Mouse (Mus musculus) kidney, embryonic 14.5 days (tissue): Measurements from ENCODE around the gene Trp53i13. TPM values are rescaled to one million over a fixed set of nuclear protein-coding genes. Genes with fewer than 3 reads are reported as not detected.

Source experiments
- ATAC-seq: fragments of 200-750 bp; cut with Nextera tagmentation; 2 replicates; pipeline ENCODE4 v1.8.0; 2017; ENCODE audit warnings: moderate number of reproducible peaks, mild to moderate bottlenecking, moderate TSS enrichment, moderate library complexity; ENCODE audit not compliant: low FRiP score, low TSS enrichment
- H3K27ac ChIP-seq: fragments of 300-500 bp; sonication (generic); 2 replicates; pipeline ENCODE4 v1.5.1; 2014; ENCODE audit warnings: low read depth, mild to moderate bottlenecking, low read length, moderate library complexity, mixed read lengths
- H3K27me3 ChIP-seq: fragments of 300-500 bp; sonication (generic); 2 replicates; pipeline ENCODE4 v1.6.1; 2014; ENCODE audit warnings: mild to moderate bottlenecking, low read length; ENCODE audit not compliant: control insufficient read depth, insufficient read depth
- H3K36me3 ChIP-seq: fragments of 300-500 bp; sonication (generic); 2 replicates; pipeline ENCODE4 v1.6.1; 2014; ENCODE audit warnings: low read length, mixed read lengths; ENCODE audit not compliant: control insufficient read depth, insufficient read depth
- H3K4me1 ChIP-seq: fragments of 300-500 bp; sonication (generic); 2 replicates; pipeline ENCODE4 v1.6.1; 2014; ENCODE audit warnings: low read length, mixed read lengths; ENCODE audit not compliant: control insufficient read depth, insufficient read depth
- H3K4me2 ChIP-seq: fragments of 300-500 bp; sonication (generic); replicated peaks from 2 replicates; pipeline ENCODE4 v1.6.1; 2014; ENCODE audit warnings: low read depth, mild to moderate bottlenecking, low read length
- H3K4me3 ChIP-seq: fragments of 300-500 bp; sonication (generic); 2 replicates; pipeline ENCODE4 v1.5.1; 2014; ENCODE audit warnings: mild to moderate bottlenecking, low read length
- H3K9ac ChIP-seq: fragments of 300-500 bp; sonication (generic); 2 replicates; pipeline ENCODE4 v1.6.1; 2014; ENCODE audit warnings: low read depth, mild to moderate bottlenecking, low read length, moderate library complexity
- H3K9me3 ChIP-seq: fragments of 300-500 bp; sonication (generic); 2 replicates; pipeline ENCODE4 v1.6.1; 2016; ENCODE audit warnings: low read length; ENCODE audit not compliant: control insufficient read depth
- WGBS: fragments of 180-500 bp; shearing (Covaris S2); extraction: QIAGEN DNeasy Blood & Tissue Kit; methylation state at CpG from one replicate; pipeline ENCODE4 v1.1.7; 2014; 5-methylcytosine and 5-hydroxymethylcytosine counted together
- polyA plus RNA-seq: library from polyadenylated mRNA; unstranded; fragments of >200 nt; fragmentation: Nextera tagmentation; extraction: Ambion mirVana; gene quantifications from 2 replicates; pipeline ENCODE4 v1.2.1, GENCODE M21; 2014

Trp53i13 gene
- polyA plus RNA-seq, 1 experiment from 2014 or later: 36.9 TPM

- WGBS: 59% methylated on average over 6 of the region's 6 CpGs
- peak overlapping the region; percentile 89; the same call in 1 of the 2 replicates for H3K4me3 ChIP-seq
- peak overlapping the region; percentile 95 for H3K4me2 ChIP-seq
- no peak overlapping the region for H3K27ac ChIP-seq
- no peak for ATAC-seq
- peaks cover 9% of the 10 kb centered on the region; the same call in 1 of the 2 replicates for H3K36me3 ChIP-seq
- no peaks in the 10 kb centered on the region for H3K9me3 ChIP-seq
- peak overlapping the region; percentile 93; the same call in 1 of the 2 replicates for H3K9ac ChIP-seq
- H3K4me1 ChIP-seq: peaks cover 57% of the 10 kb centered on the region
- no peaks in the 10 kb centered on the region for H3K27me3 ChIP-seq
Measured at GRCm38 (mm10) chr11:77494782-77495181, 21.0 kb downstream of the Trp53i13 start.

DNA sequence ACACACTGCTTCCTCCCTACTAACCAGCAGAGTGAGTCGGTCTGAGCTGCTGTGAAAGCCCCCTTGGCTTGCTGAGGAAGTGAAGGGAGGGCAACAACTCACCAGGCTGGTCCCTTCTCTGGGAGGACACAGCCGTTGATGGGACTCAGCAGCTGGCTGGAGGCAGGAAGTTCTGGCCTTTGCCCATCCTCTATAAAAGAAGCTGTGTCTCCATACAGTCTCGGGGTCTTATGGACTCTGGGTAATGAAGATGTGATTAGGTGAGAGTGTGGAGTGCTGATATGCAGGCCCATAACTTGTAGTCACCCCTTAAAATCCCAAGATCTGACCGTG lies 21.5 kb downstream of the Trp53i13 start:
- peak overlapping the region; percentile 82 for H3K27ac ChIP-seq
- peaks cover 4% of the 10 kb centered on the region; the same call in 1 of the 2 replicates for H3K36me3 ChIP-seq
- WGBS: 26% methylated on average over 4 of the region's 4 CpGs
- H3K9me3 ChIP-seq: no peaks in the 10 kb centered on the region
- peak overlapping the region; percentile 93 for H3K9ac ChIP-seq
- H3K27me3 ChIP-seq: no peaks in the 10 kb centered on the region
- peak overlapping the region; percentile 89 for H3K4me3 ChIP-seq
- peaks cover 57% of the 10 kb centered on the region for H3K4me1 ChIP-seq
- no peak for ATAC-seq
- H3K4me2 ChIP-seq: peak overlapping the region; percentile 95

DNA sequence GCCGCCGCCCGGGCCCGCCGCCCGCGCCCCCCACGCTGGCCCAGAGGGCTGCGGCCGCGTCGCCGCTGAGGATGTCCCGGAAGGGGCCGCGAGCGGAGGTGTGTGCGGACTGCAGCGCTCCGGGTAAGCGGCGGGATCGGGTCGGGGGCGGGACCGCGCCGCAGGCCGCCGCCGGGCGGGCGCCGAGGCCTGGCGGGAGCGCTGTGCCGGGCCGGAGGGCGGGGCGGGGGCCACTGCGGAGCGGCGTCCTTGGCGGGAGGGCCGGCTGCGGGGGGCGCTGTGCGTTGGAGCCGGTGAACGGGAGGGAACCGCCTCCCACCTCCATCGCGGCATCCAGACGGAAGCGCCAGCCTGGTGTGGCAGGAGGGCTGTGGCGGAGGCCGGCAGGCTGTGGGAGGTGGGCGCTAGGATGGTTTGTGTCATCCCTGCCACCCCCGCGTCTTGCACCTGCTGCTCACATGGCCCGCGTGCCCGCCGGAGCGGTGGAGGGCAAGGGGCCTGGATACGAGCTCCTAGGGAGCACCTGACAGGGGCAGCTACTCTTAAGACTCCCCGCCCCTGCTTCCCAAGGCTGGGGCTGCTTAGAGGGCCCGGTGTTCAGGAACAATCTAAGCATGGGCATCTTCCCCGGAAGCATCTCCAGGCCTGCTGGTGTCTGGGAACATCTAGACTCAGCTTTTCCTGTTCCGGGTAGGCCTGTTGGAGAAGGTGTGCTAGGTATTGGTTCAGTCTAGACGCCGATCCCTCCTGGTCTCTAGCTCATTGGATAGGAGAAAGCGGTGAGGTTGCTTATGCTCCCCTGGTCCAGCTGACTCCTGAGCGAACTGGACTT lies 22.1 kb downstream of the Trp53i13 start, which contains the start of gene Git1:
TSS of gene Git1 (plus strand) at position 51 of the 832 bp plus-strand sequence.
- H3K36me3 ChIP-seq: 0 out of 2 replicates have a peak, but pooled peaks cover under 1% of the 10 kb centered on the region
- no peaks in the 10 kb centered on the region for H3K27me3 ChIP-seq
- no peaks in the 10 kb centered on the region for H3K9me3 ChIP-seq
- WGBS: 2% methylated on average over 40 of the region's 74 CpGs
- peaks cover 59% of the 10 kb centered on the region for H3K4me1 ChIP-seq
- peak within 1 kb of the TSS; percentile 87 for H3K27ac ChIP-seq
- peak within 1 kb of the TSS; percentile 89 for H3K4me3 ChIP-seq
- H3K9ac ChIP-seq: peak within 1 kb of the TSS; percentile 93
- ATAC-seq: no peak
- H3K4me2 ChIP-seq: peak within 1 kb of the TSS; percentile 95

GRCm38 (mm10) chr11:77492911-77493332 lies 22.9 kb downstream of the Trp53i13 start:
- Histone ChIP-seq H3K4me1 (peaks cover 60% of the 10 kb centered on the region), H3K27ac (peak overlapping the region; percentile 78), H3K36me3 (no peaks in the 10 kb centered on the region), H3K27me3 (no peaks in the 10 kb centered on the region), H3K4me3 (peak overlapping the region; percentile 89), H3K4me2 (peak overlapping the region; percentile 95), H3K9ac (peak overlapping the region; percentile 93), H3K9me3 (no peaks in the 10 kb centered on the region)
- peak; percentile 73 for ATAC-seq
- under 1% methylated on average over 27 of the region's 32 CpGs for WGBS

DNA sequence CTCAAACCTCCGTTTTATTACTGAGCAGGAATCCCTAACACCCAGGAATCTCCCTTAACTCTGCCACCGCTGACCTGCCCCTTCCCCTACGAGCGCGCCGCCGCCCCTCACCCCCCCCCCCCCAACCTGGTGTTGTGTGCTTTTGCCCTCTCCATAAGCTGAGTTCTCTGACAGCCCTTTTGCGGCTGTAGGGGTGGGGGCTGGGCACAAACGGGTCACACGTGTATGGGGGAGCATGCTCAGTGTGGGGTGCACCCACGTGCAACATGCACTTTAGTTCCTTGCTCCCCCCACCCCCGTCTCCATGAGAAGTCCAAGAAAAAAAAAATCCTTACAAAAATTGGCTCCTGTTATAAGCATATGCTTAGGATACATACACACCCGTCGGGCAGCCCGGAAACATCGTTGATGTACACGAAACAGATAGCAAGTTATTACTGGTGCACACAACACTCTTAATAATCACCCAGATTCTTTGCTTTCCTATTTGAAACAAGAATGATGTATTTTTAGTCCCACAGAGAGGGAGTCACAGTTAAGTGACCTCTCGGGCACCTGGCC lies 23.4 kb downstream of the Trp53i13 start:
- Histone ChIP-seq H3K9ac (peak overlapping the region; percentile 93), H3K4me1 (peaks cover 55% of the 10 kb centered on the region), H3K9me3 (no peaks in the 10 kb centered on the region), H3K27ac (peak overlapping the region; percentile 87), H3K27me3 (no peaks in the 10 kb centered on the region), H3K4me3 (peak overlapping the region; percentile 89), H3K4me2 (peak overlapping the region; percentile 95), H3K36me3 (no peaks in the 10 kb centered on the region)
- ATAC-seq: no peak
- WGBS: under 1% methylated on average over 17 of the region's 18 CpGs

DNA sequence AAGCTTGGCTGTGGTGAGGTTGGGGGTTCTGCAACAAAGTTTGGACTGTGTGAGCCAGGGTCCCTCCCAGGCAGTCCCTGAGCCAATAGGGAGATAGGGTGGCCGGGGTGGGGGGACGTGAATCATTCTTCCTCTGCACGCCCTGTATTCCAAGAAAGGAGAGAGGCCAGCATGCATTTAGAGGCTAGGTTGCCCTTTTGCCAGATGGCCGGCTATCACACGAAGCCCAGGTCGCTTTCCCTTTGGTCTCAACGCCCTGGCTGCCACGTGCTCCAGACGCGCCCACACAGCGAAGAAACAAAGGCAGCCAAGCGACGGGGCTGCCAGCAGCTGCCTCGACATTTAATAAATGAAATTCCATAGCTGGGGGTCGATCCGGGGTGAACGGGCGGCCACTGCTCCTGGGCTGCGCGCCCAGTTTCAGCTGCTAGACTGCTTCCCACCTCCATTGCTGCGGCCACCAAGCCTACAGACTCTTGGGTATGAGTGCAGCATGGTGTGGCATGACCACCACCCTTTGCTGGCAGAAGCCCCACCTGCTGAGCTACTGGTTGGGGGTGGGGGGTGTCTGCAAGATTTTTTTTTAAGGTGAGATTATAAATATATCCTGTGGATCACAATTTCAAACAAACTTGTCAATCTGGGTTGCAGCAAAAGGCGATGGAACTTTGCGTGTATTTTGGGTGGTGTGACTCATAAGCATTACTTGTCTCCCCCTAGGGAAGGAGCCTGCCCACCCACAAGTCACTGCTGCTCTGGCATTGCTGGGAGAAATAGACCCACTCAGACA lies 24.1 kb downstream of the Trp53i13 start:
- Histone ChIP-seq H3K9me3 (no peaks in the 10 kb centered on the region), H3K9ac (peak overlapping the region; percentile 93), H3K36me3 (no peaks in the 10 kb centered on the region), H3K4me2 (peak overlapping the region; percentile 95), H3K4me1 (peaks cover 49% of the 10 kb centered on the region), H3K27ac (peak overlapping the region; percentile 87), H3K27me3 (no peaks in the 10 kb centered on the region), H3K4me3 (peak overlapping the region; percentile 89)
- ATAC-seq: peak; percentile 75
- WGBS: 0% methylated on average over 23 of the region's 23 CpGs

- Histone ChIP-seq H3K27ac (peak overlapping the region; percentile 87), H3K4me1 (peaks cover 46% of the 10 kb centered on the region), H3K36me3 (no peaks in the 10 kb centered on the region), H3K4me3 (peak overlapping the region; percentile 89), H3K9ac (peak overlapping the region; percentile 93; the same call in 1 of the 2 replicates), H3K9me3 (no peaks in the 10 kb centered on the region), H3K4me2 (peak overlapping the region; percentile 95), H3K27me3 (no peaks in the 10 kb centered on the region)
- peak; percentile 75 for ATAC-seq
- under 1% methylated on average over 13 of the region's 13 CpGs for WGBS
Measured at GRCm38 (mm10) chr11:77491123-77491501, 24.7 kb downstream of the Trp53i13 start.

DNA sequence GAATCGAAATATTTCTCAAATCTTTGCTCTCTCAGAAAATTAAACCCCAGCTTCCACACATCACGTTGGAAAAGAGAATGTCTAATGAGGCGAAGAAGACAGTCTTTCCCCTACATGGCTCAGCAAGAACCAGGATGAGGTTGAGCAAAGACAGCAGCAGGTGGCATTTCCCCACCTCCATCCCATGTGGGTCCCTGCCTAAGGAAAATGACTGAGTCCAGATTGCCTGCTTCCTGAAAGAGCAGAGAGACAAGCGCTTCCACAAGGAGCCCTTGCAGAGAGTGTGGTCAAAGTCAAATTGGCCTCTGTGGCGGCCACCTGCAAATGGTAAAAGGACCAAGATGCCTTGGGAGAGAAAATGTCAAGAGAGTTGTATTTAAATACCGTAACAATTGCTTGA lies 25.3 kb downstream of the Trp53i13 start:
- H3K4me1 ChIP-seq: peaks cover 44% of the 10 kb centered on the region
- no peak overlapping the region for H3K27ac ChIP-seq
- H3K27me3 ChIP-seq: no peaks in the 10 kb centered on the region
- no peak overlapping the region for H3K4me3 ChIP-seq
- no peaks in the 10 kb centered on the region for H3K9me3 ChIP-seq
- no peak for ATAC-seq
- 72% methylated on average over 6 of the region's 6 CpGs for WGBS
- H3K36me3 ChIP-seq: no peaks in the 10 kb centered on the region
- peak overlapping the region; percentile 87; the same call in 1 of the 2 replicates for H3K9ac ChIP-seq
- peak overlapping the region; percentile 96 for H3K4me2 ChIP-seq
